Mouse (Mus musculus): ENCODE data around the gene Ugdh. TPM values are rescaled to one million over a fixed set of nuclear protein-coding genes. Genes with fewer than 3 reads are reported as not detected.

The Ugdh gene
- total and polyA plus RNA-seq, 3 experiments: 9.5 to 31.3 TPM; not detected in 1

DNA sequence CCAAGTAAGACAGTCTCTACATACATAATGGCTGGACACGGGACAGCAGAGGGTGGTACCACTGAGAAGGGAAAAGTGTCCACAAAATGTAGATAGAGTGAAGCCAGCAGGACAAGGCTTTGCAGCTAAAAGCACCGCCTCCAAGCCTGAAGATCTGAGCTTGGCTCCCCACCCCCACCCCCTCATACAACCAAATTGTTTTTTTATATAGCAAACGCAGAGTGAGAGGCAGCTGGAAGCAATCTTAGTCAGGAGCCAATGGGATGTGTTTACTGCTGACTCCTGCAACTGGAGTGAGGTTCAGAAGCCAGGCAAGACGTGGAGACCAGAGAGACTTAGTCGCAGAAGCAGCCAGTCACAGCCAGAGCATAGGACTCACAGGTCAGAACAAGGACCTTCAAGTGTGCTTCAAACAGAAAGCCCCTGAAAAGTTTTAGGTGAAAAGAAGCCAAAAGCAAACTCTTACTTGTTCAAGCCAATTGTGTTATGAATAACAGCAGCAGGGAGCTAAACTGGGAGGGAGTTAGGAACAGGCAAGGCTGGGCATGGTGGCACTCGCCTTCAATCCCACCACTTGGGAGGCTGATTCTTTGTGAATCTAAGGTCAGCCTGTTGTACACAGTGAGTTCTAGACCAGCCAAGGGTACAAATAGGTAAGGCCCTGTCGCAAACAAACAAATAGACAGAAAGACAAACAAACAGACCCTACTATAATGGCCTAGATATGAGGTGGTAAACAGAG, 21.5 kb upstream of the Ugdh start:
- Histone ChIP-seq H3K4me3 (ENCODE audit: control insufficient read depth in 1 of 2, insufficient read depth in 1 of 2, low read depth in 2 of 2, low read length in 2 of 2) (no peak overlapping the region), H3K4me1 (ENCODE audit: control insufficient read depth in 1 of 2, insufficient read depth in 2 of 2, low read length in 2 of 2) (no peaks in the 10 kb centered on the region), H3K9ac (ENCODE audit: control insufficient read depth, low read depth, low read length, poor library complexity, severe bottlenecking) (no peak overlapping the region), H3K36me3 (ENCODE audit: control insufficient read depth in 1 of 2, insufficient read depth in 2 of 2, low read length in 2 of 2) (no peaks in the 10 kb centered on the region; a peak in 1 of 4 replicates), H3K9me3 (replicated peaks; ENCODE audit: insufficient read depth, low read length) (no peaks in the 10 kb centered on the region), H3K79me2 (ENCODE audit: control insufficient read depth, insufficient read depth, low read length, poor library complexity) (no peaks in the 10 kb centered on the region), H3K27me3 (ENCODE audit: control insufficient read depth in 1 of 2, insufficient read depth in 2 of 2, low read length in 2 of 2) (no peaks in the 10 kb centered on the region), H3K27ac (ENCODE audit: control insufficient read depth, low read depth, low read length) (no peak overlapping the region)
- no peak for TF ChIP-seq ETS1 (IDR thresholded peaks at IDR 0.05; ENCODE audit: low read depth, low read length)
- TF ChIP-seq MAX (IDR thresholded peaks at IDR 0.05; ENCODE audit: low read length): no peak
- TF ChIP-seq MXI1 (IDR thresholded peaks at IDR 0.05; ENCODE audit: low read depth, low read length): no peak
- TF ChIP-seq HCFC1 (IDR thresholded peaks at IDR 0.05; ENCODE audit: low read depth, low read length): no peak
- TF ChIP-seq JUND (IDR thresholded peaks at IDR 0.05; ENCODE audit: low read depth, low read length): no peak
- no peak for TF ChIP-seq TAL1 (IDR thresholded peaks at IDR 0.05; ENCODE audit: low read length)
- no peak for TF ChIP-seq POLR2AphosphoS2 (IDR thresholded peaks at IDR 0.05; ENCODE audit: low read length)
- TF ChIP-seq BHLHE40 (IDR thresholded peaks at IDR 0.05; ENCODE audit: borderline replicate concordance, low read depth, low read length): no peak
- TF ChIP-seq MEF2A (IDR thresholded peaks at IDR 0.05; ENCODE audit: extremely low read depth, insufficient replicate concordance, low read depth, low read length, poor library complexity, severe bottlenecking): no peak
- TF ChIP-seq USF1 (IDR thresholded peaks at IDR 0.05; ENCODE audit: low read depth, low read length): no peak
- TF ChIP-seq POLR2AphosphoS5 (IDR thresholded peaks at IDR 0.05; ENCODE audit: borderline replicate concordance, low read depth, low read length): no peak
- TF ChIP-seq ZC3H11A (IDR thresholded peaks at IDR 0.05; ENCODE audit: low read depth, low read length): no peak
- no peak for TF ChIP-seq MYB (IDR thresholded peaks at IDR 0.05; ENCODE audit: low read depth, low read length)
- TF ChIP-seq SIN3A (IDR thresholded peaks at IDR 0.05; ENCODE audit: low read length): no peak
- no peak for TF ChIP-seq MAFK (IDR thresholded peaks at IDR 0.05; ENCODE audit: borderline replicate concordance, low read depth, low read length)
- TF ChIP-seq MYC (IDR thresholded peaks at IDR 0.05; ENCODE audit: low read depth, low read length): no peak
- DNase-seq (ENCODE audit: low read depth, low spot score): no peak

DNA sequence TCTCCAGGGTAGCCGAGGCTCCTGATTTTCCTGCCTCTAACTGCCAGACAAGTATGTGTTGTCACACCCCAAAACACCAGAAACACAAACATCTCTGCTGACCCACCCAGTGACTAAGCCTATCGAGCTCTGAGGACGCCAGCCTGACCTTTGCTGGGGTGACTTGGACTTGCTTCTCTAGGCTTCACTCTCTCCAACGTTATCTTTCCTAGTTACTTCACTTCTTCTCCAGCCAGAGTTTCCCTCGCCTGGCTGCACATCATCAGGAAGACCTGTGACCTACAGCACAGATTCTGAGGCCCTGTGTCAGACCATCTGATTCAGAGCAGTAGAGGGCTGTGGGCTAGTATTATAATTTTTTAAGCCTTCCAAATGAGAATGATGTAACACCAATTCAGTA, 19.0 kb upstream of the Ugdh start:
- TF ChIP-seq ZKSCAN1 (IDR thresholded peaks at IDR 0.05; ENCODE audit: low read depth, low read length) (no peak), ZC3H11A (IDR thresholded peaks at IDR 0.05; ENCODE audit: low read depth, low read length) (no peak), SIN3A (IDR thresholded peaks at IDR 0.05; ENCODE audit: low read length) (no peak)
- H3K36me3 ChIP-seq (ENCODE audit: control insufficient read depth in 1 of 2, insufficient read depth in 2 of 2, low read length in 2 of 2): no peaks in the 10 kb centered on the region; a peak in 1 of 4 replicates

More for the DNA sequence above, 19.0 kb upstream of the Ugdh start:
- no peak for DNase-seq (ENCODE audit: low read depth, low spot score)
- Histone ChIP-seq H3K4me3 (ENCODE audit: control insufficient read depth in 1 of 2, insufficient read depth in 1 of 2, low read depth in 2 of 2, low read length in 2 of 2) (no peak overlapping the region), H3K9me3 (replicated peaks; ENCODE audit: insufficient read depth, low read length) (no peaks in the 10 kb centered on the region), H3K27me3 (ENCODE audit: control insufficient read depth in 1 of 2, insufficient read depth in 2 of 2, low read length in 2 of 2) (no peaks in the 10 kb centered on the region), H3K27ac (ENCODE audit: control insufficient read depth, low read depth, low read length) (no peak overlapping the region), H3K9ac (ENCODE audit: control insufficient read depth, low read depth, low read length, poor library complexity, severe bottlenecking) (no peak overlapping the region), H3K4me1 (ENCODE audit: control insufficient read depth in 1 of 2, insufficient read depth in 2 of 2, low read length in 2 of 2) (no peaks in the 10 kb centered on the region), H3K79me2 (ENCODE audit: control insufficient read depth, insufficient read depth, low read length, poor library complexity) (no peaks in the 10 kb centered on the region)
